Mouse (Mus musculus): ENCODE measurements around the gene Stk10.

- TF ChIP-seq CTCF (IDR thresholded peaks at IDR 0.05; ENCODE audit: borderline replicate concordance, extremely low read depth, insufficient read depth, insufficient read length) (no peak), POLR2A (IDR thresholded peaks at IDR 0.05; ENCODE audit: borderline replicate concordance, extremely low read depth, insufficient read depth, insufficient read length, poor library complexity, severe bottlenecking) (no peak)
These were observed 6.6 kb downstream of the Stk10 start for GRCm38 (mm10) chr11:32539717-32540116.

Measured in brain, embryonic 14.5 days (tissue).